Mouse (Mus musculus) cerebellum, postnatal 10 days (tissue): ENCODE measurements around the gene Gm40193.

Source experiments
- DNase-seq, 2 experiments: peaks; one replicate each; pipeline ENCODE4 v3.0.0; 2021; ENCODE audit warnings: mixed read lengths in 2 of 2

Gene Gm40193

DNA sequence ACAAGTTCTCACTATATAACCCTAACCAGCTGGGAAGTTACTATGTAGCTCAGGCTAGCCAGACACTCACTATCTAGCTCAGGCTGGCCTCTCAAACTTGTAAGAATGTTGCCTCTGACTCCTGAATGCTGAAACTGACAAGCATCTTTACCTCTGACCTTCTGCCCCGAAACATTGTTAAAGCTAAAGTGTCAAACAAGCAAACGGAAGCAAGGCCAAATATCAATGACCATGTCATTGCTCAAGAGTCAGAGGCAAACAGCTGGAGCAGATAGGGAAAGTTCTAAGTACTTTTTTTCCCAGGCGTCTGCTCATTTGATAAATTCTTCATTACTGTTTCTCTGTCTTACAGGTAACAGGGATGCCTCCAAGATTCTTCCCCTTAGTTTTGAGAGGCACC is 30.7 kb downstream of the Gm40193 start:
- DNase-seq, result no peak

DNA sequence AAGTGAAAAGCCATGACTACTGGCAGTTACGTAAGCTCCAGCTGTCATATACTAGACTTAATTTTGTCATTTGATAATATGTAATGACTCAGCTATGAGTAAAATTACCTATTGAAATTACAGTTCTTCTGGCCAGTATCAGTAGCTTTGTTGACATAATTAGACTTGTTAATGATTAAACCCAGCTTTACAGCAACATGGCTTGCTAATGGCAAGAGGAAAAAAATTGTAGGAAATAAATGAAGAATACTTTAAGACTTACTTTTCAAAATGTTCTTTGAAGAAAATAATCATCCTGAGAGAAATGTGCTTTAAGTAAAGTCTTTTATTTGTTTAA is 32.3 kb downstream of the Gm40193 start:
- DNase-seq, result no peak

DNA sequence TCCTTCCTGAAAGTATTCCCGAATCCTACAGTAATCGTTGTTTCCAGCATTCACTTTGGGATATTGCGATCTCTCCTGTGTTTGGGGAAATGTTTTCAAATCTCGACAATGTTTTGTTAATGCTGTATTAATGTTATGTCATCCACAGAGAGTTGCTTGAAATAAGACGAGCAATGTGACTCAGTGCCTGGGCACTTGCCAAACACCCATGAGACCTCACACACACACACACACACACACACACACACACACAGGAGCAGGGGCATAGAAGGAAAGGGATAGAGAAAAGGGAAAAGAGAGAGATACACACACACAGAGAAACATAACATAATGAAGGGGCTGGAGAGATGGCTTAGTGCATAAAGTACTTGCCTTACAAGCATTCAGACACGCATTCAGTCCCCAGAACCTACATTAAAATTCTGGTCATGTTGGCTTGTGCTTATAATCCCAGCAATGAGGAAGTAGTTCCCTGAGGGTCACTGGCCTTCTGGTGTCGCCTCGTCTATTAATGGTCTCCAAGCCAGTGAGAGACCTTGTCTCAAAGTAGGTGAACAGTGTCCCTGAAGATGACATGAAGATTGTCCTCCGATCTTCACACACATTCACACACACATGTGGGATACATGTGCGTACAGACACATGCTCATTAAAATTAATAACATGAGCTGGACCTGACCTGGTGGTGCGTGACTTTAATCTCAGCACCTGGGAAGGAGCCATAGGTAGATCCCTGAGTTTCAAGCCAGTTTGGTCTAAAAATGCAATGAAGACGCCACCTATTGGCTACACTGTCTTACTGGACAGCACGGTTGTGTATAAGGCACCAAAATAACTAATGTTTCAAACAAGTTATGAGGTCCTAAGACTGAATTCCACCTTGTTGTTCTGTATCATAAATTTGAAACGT is 32.9 kb downstream of the Gm40193 start:
- peak; percentile 34 to 48 for DNase-seq

DNA sequence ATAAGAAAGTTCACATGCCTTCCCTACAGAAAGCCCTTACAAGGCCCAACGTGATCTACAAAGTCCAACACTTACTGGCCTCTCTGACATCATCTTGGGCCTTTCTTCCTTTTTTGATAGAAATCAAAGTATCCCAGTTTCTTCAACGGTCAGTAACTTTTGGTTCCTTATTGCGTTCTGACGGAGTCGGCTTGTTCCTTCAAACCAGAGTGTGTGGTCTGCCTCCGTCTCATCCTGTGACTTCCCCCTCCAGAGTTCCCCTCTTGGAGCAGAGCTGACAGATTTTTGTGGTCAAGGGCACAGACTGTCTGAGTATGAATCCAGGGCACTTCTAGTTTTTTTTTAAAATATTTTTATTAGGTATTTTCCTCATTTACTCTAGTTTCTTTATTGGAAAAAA is 43.1 kb downstream of the Gm40193 start:
- DNase-seq, result no peak

DNA sequence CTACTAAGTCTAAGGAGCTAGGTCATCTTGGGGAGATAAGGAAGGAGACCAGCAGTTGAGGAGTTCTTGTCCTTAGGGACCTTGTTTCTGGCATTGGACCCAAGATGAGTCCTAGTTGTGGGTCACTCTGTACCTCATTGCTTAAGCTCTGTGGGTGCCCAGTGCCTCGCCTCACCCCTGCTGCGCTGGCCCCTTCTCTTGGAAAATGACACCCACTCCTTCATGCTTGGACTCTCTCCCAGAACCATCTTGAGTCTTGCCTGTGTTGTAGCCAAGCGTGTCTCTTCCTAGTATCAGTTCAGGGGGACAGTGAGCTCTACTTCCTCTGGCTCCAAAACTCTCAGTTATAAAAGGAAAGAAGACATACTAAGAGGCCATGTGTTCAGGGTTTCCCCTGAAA is 43.6 kb downstream of the Gm40193 start:
- DNase-seq, result no peak

DNA sequence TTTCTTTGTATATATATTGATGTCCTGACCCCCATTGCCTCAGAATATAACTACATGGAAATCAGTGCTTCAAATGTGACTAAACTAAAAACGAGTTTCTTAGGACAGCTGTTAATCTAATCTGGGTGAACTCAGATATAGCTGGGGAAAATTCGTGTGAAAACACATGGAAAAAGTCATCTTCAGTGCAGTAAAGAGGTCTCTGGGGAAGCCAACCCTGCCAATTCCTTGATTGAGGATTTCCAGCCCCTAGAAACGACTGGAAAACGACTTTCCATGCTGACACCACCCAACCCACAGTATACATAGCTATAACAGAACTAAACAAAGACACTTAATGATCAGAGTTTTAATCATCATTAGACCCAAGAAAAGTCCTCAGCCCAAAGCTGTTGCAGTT is 44.9 kb downstream of the Gm40193 start:
- DNase-seq, result no peak

DNA sequence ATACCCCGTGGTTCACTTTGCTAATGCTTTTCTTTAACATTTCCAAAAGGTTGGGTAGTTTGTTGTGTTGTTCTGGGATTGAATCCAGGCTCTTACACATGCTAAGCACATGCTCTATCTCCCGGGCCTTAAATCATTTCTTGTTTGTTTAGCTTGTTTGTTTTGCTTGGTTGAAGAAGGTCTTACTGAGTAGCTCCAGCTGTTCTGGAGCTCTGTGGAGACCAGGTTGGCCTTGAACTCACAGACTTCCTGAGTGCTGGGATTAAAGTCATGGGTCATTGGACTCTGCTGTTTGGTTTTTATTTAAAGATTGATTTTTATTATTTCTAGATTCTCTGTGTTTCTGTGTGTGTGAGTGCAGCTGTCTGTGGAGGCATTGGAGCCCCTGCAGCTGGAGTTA is 47.2 kb downstream of the Gm40193 start:
- DNase-seq, result no peak
